Mouse (Mus musculus) granulocyte monocyte progenitor cell, adult 5-6 weeks (primary cell): ENCODE results near the gene 2810004N23Rik. TPM values are rescaled to one million over a fixed set of nuclear protein-coding genes. Genes with fewer than 3 reads are reported as not detected.
"Not testable (repeated sequence)": the region's sequence is repeated elsewhere in the genome, so short reads cannot be mapped to it uniquely, and the experiment has no call there.

ENCODE experiments used
- ATAC-seq: replicated peaks from 2 replicates; pipeline ENCODE4 v1.8.0; 2016; ENCODE audit warnings: mild to moderate bottlenecking, moderate TSS enrichment, inconsistent platforms; ENCODE audit not compliant: poor library complexity, severe bottlenecking
- total RNA-seq, 2 experiments: library from RNA; stranded (forward) in 1 of 2; stranded (reverse) in 1 of 2; fragments of 200-712, 200-1000 nt in 1 of 2; fragments of >200 nt in 1 of 2; fragmentation: Nextera tagmentation in 1 of 2; gene quantifications; 2 replicates each; pipeline ENCODE4 v1.2.3; 2014 to 2017

2810004N23Rik gene
- total RNA-seq, 2 experiments from 2014 or later, result 49.8 to 65.8 TPM

DNA sequence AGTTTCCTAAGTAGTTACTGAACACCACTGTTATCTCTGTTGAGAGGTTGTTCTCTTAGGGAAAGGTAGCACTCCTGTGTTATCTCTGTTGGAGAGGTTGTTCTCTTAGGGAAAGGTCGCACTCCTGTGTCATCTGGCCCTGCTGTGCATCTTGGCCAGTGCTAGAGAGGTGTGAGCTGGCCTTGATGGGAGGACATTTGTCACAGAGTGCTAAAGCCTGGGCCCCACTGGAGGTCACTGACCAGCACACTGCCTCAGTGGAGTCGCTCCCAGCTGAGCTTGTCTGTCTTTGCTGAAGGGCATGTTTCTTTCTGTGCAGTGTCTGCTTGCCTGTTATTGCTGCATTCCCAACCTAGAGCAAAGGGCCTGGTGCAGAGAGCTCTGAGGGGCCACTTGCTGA lies 4.2 kb upstream of the 2810004N23Rik start:
- no peak for ATAC-seq

GRCm38 (mm10) chr8:124866669-124867068 lies 3.7 kb upstream of the 2810004N23Rik start:
- ATAC-seq, result peak; percentile 34

DNA sequence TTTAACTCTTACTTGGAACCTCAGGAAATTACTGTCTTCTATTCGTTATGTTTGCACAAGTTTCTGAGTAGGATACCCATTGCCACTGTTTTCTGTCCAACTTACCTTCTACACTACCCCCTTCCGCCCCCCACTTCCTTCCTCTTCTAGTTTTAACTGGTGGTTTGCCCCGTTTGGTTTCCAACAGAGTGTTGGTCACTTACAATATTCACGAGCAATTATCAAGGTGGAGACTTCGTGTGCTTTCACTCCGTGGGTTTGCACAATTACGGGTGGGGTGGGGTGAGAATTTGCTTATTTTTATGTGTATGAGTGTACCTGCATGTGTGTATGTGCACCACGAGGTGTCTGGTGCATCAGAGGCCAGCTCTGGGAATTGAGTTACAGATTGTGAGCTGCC lies 809 bp upstream of the 2810004N23Rik start:
- ATAC-seq, result peak; percentile 38

- no peak for ATAC-seq
Observed at GRCm38 (mm10) chr8:124863163-124863677, 300 bp upstream of the 2810004N23Rik start.

- no peak for ATAC-seq
Observed at GRCm38 (mm10) chr8:124860188-124860587, 2.7 kb downstream of the 2810004N23Rik start.

GRCm38 (mm10) chr8:124859466-124859865 lies 3.5 kb downstream of the 2810004N23Rik start:
- ATAC-seq, result no peak

DNA sequence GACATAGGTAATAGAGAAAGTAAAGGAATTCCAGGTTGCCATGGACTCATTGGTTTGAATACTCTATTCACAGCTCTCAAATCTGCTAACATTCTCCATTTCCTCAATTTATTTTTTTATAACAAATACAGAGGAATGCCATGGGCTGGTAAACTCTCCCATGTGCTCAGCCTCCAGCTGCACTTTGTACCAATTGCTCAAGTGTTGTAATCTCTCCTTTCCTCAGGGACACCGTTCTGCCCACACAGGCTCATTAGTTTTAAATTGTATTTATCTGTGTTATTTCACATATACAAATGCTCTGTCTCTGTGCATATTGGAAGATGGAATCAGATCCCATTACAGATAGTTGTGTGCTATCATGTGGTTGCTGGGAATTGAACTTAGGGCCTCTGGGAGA lies 9.4 kb downstream of the 2810004N23Rik start:
- ATAC-seq, result no peak

GRCm38 (mm10) chr8:124845573-124845972 lies 17.3 kb downstream of the 2810004N23Rik start:
- ATAC-seq, result no peak

DNA sequence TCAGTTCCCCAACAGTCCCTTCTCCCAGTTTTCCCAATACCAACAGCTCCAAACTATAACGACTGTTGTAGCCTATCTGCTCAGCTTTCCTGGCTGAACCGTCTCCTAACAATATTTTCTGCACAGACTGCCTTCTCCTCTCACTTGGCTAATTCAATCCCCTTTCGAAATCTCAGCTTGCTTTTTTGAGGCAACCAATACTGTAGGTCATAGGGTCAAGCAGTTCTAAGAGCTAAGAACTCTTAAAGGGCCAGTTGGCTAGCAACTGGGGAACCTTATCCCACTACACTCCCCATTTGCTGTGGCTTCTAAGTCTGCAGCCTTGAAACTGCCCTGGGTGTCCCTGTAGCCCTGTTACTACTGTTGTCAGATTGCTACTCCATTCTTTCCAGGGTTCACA lies 17.8 kb downstream of the 2810004N23Rik start:
- no peak for ATAC-seq

DNA sequence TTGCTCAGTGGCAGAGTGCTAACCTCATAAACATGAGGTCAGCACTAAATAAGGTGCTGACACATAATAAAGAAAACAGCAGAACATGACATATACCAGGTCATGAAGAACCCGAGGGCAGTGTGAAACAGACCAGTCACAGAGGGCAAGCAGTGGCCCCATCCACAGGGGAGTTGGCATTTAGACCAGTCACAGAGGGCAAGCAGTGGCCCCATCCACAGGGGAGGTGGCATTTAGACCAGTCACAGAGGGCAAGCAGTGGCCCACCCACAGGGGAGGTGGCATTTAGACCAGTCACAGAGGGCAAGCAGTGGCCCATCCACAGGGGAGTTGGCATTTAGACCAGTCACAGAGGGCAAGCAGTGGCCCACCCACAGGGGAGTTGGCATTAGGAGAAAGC lies 20.0 kb downstream of the 2810004N23Rik start:
- not testable (repeated sequence) for ATAC-seq

DNA sequence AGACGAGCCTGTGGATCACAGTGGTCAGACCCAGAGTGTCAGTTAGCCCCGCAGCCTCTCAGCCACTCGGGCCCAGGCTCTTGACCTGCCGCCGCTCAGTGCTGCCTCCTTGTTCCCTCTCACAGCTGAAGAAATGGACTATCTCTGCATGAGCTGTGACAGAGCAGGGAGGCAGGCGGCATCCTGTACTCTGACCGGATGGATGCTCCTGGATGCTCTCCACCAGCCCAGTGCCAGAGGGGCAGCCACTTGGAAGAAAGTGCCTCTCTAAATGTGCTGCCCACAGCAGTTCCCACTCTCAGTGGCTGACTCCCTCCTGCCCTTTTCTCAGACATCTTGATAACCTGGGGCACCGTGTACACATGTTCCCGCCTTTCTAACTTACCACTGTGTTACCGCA lies 21.1 kb downstream of the 2810004N23Rik start:
- no peak for ATAC-seq

- no peak for ATAC-seq
Observed at GRCm38 (mm10) chr8:124840900-124841299, 22.0 kb downstream of the 2810004N23Rik start.

DNA sequence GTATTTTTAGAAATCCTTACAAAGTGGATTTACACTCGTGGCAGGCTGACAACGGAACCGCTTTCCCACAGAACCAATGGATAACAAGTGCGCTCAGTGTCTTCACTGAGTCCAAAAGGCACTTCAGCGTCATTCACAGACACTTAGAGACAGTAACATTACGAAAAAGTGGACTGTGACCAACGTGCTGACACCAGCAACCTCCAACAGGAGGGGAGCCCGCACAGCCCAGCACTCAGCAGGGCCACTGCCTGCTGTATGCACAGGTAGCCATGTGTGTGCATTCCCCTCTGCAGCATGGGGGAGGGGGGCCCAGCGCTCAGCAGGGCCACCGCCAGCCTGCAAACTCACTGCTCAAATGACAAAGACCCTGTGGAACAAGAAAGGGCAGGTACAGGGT lies 23.5 kb downstream of the 2810004N23Rik start:
- ATAC-seq, result no peak

- ATAC-seq, result peak; percentile 86
Observed at GRCm38 (mm10) chr8:124837956-124838355, 25.0 kb downstream of the 2810004N23Rik start.

DNA sequence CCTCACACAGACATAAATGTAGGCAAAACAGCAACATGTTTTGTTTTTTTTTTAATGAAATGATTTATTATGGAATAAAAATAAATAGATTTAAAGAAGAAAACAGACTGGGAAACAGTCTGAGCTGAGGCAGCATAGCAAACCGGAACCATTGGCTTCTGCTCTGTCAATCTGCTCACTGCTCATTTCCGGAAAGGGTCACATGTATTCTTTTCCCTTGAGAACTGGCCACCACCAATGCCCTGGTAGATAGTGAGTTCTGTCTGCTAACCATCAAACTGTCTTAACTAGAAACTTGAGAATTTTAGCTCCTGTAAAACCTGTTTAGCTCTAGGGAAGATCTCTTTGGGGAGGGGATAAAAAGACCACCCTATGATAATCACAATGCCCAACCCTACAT lies 26.0 kb downstream of the 2810004N23Rik start:
- ATAC-seq, result no peak

- ATAC-seq, result no peak
Observed at GRCm38 (mm10) chr8:124836273-124836672, 26.6 kb downstream of the 2810004N23Rik start.

- no peak for ATAC-seq
Observed at GRCm38 (mm10) chr8:124835848-124836247, 27.1 kb downstream of the 2810004N23Rik start.

DNA sequence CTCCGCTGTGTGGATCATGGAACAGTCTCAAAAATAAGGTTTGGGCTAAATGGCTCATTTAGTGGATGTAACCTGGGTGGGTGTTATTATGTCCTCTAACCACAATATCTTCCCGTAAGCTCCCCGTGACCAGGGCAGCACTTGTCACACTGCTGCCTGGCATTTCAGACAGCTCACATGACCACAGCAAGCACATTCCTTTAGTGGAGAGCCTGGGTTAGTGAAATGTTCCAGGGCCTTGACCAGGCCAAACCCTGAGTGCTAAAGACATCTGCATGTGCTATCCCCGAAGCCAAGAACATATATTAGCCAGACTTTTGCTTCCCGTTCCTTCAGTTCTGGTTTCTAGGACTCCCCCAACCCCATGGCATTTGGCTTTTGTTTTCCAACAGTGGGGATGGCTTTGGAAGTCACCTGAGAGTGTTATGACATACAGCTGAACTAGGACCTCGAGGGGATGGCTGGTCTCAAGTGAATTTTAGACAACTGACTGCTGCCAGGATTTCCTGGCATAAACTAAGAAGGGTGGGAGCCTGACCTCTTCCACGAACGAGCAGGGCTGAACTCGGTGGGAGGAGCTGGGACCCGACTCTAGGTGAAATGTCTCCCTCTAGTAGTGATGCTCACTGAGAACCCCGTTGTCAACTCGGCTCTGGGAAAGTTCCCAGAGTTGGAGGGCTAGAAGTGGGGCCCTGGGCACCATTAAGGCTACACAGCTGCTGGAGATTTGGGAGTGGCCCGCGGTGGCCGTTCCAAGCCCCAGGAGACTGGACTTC lies 29.3 kb downstream of the 2810004N23Rik start:
- ATAC-seq, result no peak

DNA sequence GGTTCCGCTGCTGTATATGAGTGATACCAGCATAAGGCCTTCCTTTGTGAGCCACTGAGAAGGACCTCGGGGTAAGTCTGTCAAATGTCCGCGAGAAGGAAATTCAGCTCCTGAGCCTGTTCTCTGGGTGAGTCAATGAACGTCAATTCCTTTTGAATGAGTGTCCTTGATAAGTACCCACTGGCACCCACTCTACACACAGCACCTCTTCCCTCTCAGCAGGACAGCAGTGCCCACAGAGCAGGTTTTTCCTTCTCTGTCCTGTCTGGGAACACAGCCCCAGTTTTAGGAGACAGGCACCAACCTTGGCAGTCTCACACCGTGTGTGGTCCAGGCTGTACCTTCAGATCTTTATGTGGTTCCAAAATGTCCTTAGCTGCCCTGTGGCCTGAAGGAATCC lies 31.0 kb downstream of the 2810004N23Rik start:
- no peak for ATAC-seq

DNA sequence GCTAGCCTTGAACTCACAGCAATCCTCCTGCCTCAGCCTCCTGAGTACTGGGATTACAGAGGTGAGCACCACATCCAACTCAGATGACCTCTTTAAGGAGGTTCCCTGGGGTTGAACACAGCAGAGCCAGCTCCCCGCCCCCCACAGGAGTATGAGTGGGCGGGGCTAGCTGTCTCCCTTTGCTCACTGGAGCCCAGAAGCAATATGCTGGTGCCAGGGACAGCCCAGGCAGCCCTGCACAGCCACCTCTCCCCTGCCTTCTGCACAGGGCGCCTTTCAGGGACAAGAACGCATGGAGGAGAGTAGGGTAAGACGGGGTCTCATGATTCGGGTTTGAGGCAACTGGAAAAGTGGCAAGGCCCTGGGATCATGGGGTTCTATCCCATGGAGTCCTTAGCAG lies 31.4 kb downstream of the 2810004N23Rik start:
- ATAC-seq, result no peak

- ATAC-seq, result peak; percentile 82
Observed at GRCm38 (mm10) chr8:124830050-124830449, 32.9 kb downstream of the 2810004N23Rik start.

DNA sequence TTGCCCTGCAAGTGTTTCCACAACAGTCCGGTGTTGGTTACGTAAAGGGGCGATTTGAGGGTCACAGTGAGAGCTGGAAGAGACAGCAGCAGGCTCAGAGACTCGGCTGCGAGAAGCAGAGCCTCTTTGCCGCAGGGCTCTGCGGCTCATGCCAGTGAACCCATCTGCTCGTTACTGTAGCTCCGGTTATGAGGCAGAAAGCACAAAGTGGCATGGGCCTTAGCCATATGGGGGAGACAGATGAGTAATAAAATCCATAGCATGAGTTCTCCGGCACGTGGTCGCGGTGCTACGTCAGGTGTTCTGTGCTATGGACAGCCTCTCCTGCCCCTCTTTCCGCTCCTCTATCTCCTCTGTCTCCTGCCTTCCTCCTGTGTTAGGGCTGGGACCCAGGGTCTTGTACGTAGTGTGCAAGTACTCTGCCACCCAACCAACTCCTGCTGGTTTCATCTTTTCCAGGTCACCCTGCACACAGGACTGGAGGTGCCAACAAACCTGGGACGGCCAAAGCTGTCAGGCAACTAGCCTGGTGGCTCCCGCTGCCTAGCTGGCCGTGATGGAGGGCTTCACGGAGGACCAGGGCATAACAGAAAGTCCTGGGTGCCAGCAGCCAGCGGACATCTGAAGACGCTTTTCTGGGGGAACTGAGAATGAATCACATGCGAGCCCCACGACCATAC lies 34.2 kb downstream of the 2810004N23Rik start:
- ATAC-seq, result no peak
